Mouse (Mus musculus) stomach, postnatal 0 days (tissue): ENCODE measurements around the gene Polrmt.

ENCODE experiments used
- CTCF ChIP-seq: IDR thresholded peaks from 2 replicates; pipeline ENCODE4 v1.5.1; 2016; ENCODE audit warnings: antibody characterized with exemption, low read depth, mild to moderate bottlenecking, moderate library complexity
- EP300 ChIP-seq: optimal IDR thresholded peaks from 2 replicates; pipeline ENCODE3; 2016; ENCODE audit warnings: antibody characterized with exemption

DNA sequence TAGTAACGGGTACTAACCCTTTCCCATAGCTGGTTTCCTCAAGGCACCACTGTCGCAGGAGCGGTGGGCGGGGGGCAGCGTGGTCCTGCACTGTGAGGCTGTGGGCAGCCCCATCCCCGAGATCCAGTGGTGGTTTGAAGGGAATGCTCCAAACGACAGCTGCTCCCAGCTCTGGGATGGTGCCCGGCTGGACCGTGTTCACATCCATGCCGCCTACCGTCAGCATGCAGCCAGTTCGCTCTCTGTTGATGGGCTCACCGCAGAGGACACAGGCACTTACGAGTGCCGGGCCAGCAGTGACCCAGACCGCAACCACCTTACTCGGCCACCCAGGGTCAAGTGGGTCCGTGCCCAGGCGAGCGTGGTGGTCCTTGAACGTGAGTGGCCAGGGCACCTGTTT, 37.7 kb downstream of the Polrmt start:
- TF ChIP-seq CTCF: no peak
- no peak for TF ChIP-seq EP300
